Mouse (Mus musculus) ES-Bruce4 (cell line): Measurements from ENCODE around the gene Ndufb4. TPM values are rescaled to one million over a fixed set of nuclear protein-coding genes. Genes with fewer than 3 reads are reported as not detected.

Experiments
- H3K27ac ChIP-seq: 2 replicates; pipeline ENCODE4 v1.5.1; 2012; ENCODE audit warnings: low read length, inconsistent platforms; ENCODE audit not compliant: insufficient read depth
- H3K27me3 ChIP-seq: 2 replicates; pipeline ENCODE4 v1.6.1; 2012; ENCODE audit warnings: mild to moderate bottlenecking, low read length, inconsistent platforms; ENCODE audit not compliant: control insufficient read depth, poor library complexity, insufficient read depth, severe bottlenecking
- H3K36me3 ChIP-seq: 2 replicates; pipeline ENCODE4 v1.6.1; 2012; ENCODE audit warnings: inconsistent platforms, mild to moderate bottlenecking, low read length, moderate library complexity; ENCODE audit not compliant: control insufficient read depth, poor library complexity, insufficient read depth, severe bottlenecking
- H3K4me1 ChIP-seq: one replicate; pipeline ENCODE4 v1.8.1; 2011; ENCODE audit warnings: low read length; ENCODE audit not compliant: control insufficient read depth, insufficient read depth
- H3K4me3 ChIP-seq: 2 replicates; pipeline ENCODE4 v1.5.1; 2011; ENCODE audit warnings: low read depth, mild to moderate bottlenecking, low read length
- H3K9ac ChIP-seq: 2 replicates; pipeline ENCODE4 v1.6.1; 2012; ENCODE audit warnings: low read depth, mild to moderate bottlenecking, inconsistent platforms; ENCODE audit not compliant: poor library complexity, severe bottlenecking
- H3K9me3 ChIP-seq: replicated peaks from 2 replicates; pipeline ENCODE4 v1.6.1; 2012; ENCODE audit warnings: mild to moderate bottlenecking, low read length, inconsistent platforms; ENCODE audit not compliant: control insufficient read depth, poor library complexity, insufficient read depth, severe bottlenecking
- CTCF ChIP-seq: IDR thresholded peaks from one replicate; pipeline ENCODE4 v1.8.1; 2011; ENCODE audit warnings: low read depth, low read length
- EP300 ChIP-seq: IDR thresholded peaks from 2 replicates; pipeline ENCODE4 v1.6.1; 2011; ENCODE audit warnings: low read depth, low read length; ENCODE audit not compliant: insufficient read depth
- POLR2A ChIP-seq: IDR thresholded peaks from one replicate; pipeline ENCODE4 v1.8.1; 2011; ENCODE audit warnings: low read length; ENCODE audit not compliant: insufficient read depth
- polyA plus RNA-seq: library from polyadenylated mRNA; stranded (reverse); fragments of >200 nt; gene quantifications from 2 replicates; pipeline ENCODE4 v1.2.4, GENCODE M21; 2011; ENCODE audit warnings: low read depth; ENCODE audit not compliant: missing spikeins, insufficient read depth, insufficient read length

Gene Ndufb4
- polyA plus RNA-seq, 1 experiment = 93.9 TPM

- no peaks in the 10 kb centered on the region for H3K27me3 ChIP-seq
- no peak overlapping the region for H3K4me3 ChIP-seq
- no peaks in the 10 kb centered on the region for H3K4me1 ChIP-seq
- H3K9me3 ChIP-seq = no peaks in the 10 kb centered on the region
- H3K36me3 ChIP-seq = no peaks in the 10 kb centered on the region
- H3K9ac ChIP-seq = no peak overlapping the region
- no peak overlapping the region for H3K27ac ChIP-seq
- no peak for TF ChIP-seq CTCF
- no peak for TF ChIP-seq EP300
- TF ChIP-seq POLR2A = no peak
Observed at GRCm38 (mm10) chr16:37611072-37611471, 43.2 kb downstream of the Ndufb4 start.

GRCm38 (mm10) chr16:37610333-37610732 is 43.9 kb downstream of the Ndufb4 start:
- Histone ChIP-seq H3K36me3 (no peaks in the 10 kb centered on the region), H3K9ac (no peak overlapping the region), H3K27ac (no peak overlapping the region), H3K27me3 (no peaks in the 10 kb centered on the region), H3K4me3 (no peak overlapping the region), H3K9me3 (no peaks in the 10 kb centered on the region), H3K4me1 (no peaks in the 10 kb centered on the region)
- TF ChIP-seq EP300 = no peak
- no peak for TF ChIP-seq POLR2A
- TF ChIP-seq CTCF = no peak

- Histone ChIP-seq H3K27ac (no peak overlapping the region), H3K36me3 (no peaks in the 10 kb centered on the region), H3K9me3 (no peaks in the 10 kb centered on the region), H3K4me3 (no peak overlapping the region), H3K27me3 (no peaks in the 10 kb centered on the region), H3K4me1 (no peaks in the 10 kb centered on the region), H3K9ac (no peak overlapping the region)
- TF ChIP-seq POLR2A (no peak), EP300 (no peak), CTCF (no peak)
Observed at GRCm38 (mm10) chr16:37604243-37604642, 50.0 kb downstream of the Ndufb4 start.

DNA sequence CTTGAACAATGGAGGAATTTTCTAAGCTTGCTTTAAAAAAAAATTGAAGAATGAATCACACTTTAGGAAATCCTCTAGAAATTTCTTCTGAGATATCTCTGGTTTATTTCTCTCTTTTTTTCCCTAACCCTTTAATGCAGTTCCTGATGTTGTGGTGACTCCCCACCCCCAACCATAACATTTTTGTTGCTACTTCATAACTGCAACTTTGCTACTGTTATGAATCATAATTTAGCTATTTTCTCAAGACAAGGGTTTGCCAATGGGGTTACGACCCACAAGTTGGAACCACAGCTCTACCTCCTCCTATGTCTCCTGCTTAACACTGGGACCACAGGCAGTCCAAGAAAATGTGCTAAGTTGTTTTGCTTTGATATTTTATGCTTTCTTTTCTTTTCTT is 50.8 kb downstream of the Ndufb4 start:
- no peaks in the 10 kb centered on the region for H3K36me3 ChIP-seq
- no peak for TF ChIP-seq EP300
- no peak overlapping the region for H3K27ac ChIP-seq
- H3K9me3 ChIP-seq = no peaks in the 10 kb centered on the region
- H3K27me3 ChIP-seq = no peaks in the 10 kb centered on the region
- H3K9ac ChIP-seq = no peak overlapping the region
- H3K4me1 ChIP-seq = no peaks in the 10 kb centered on the region
- no peak overlapping the region for H3K4me3 ChIP-seq

GRCm38 (mm10) chr16:37599326-37599725 is 54.9 kb downstream of the Ndufb4 start:
- Histone ChIP-seq H3K36me3 (no peaks in the 10 kb centered on the region), H3K9me3 (no peaks in the 10 kb centered on the region), H3K4me3 (no peak overlapping the region), H3K27me3 (no peaks in the 10 kb centered on the region), H3K27ac (no peak overlapping the region), H3K9ac (no peak overlapping the region), H3K4me1 (no peaks in the 10 kb centered on the region)
- TF ChIP-seq CTCF = no peak
- TF ChIP-seq EP300 = no peak

GRCm38 (mm10) chr16:37598463-37598862 is 55.8 kb downstream of the Ndufb4 start:
- Histone ChIP-seq H3K4me1 (no peaks in the 10 kb centered on the region), H3K4me3 (no peak overlapping the region), H3K27ac (no peak overlapping the region), H3K9ac (no peak overlapping the region), H3K9me3 (no peaks in the 10 kb centered on the region), H3K36me3 (no peaks in the 10 kb centered on the region), H3K27me3 (no peaks in the 10 kb centered on the region)
- TF ChIP-seq POLR2A (no peak), CTCF (no peak), EP300 (no peak)
